Mouse (Mus musculus): ENCODE data around the gene Rundc3b. TPM values are rescaled to one million over a fixed set of nuclear protein-coding genes. Genes with fewer than 3 reads are reported as not detected.

Rundc3b gene
- total and polyA plus RNA-seq, 3 experiments: 0.08 to 0.31 (median 0.23) TPM

- TF ChIP-seq CTCF (IDR thresholded peaks at IDR 0.05) (no peak), EP300 (IDR thresholded peaks at IDR 0.05; ENCODE audit: insufficient read depth, low read depth, low read length) (no peak), POLR2A (IDR thresholded peaks at IDR 0.05; ENCODE audit: insufficient read depth, low read depth, low read length) (no peak)
- Histone ChIP-seq H3K9ac (ENCODE audit: low read depth, low read length) (peak overlapping the region; percentile 68), H3K4me3 (peak overlapping the region; percentile 58), H3K4me1 (ENCODE audit: control insufficient read depth, insufficient read depth, low read length) (no peaks in the 10 kb centered on the region), H3K27me3 (ENCODE audit: control insufficient read depth, insufficient read depth, low read length) (no peaks in the 10 kb centered on the region), H3K27ac (peak overlapping the region; percentile 41; the same call in 1 of the 2 replicates), H3K36me3 (ENCODE audit: control insufficient read depth, insufficient read depth, low read length) (no peaks in the 10 kb centered on the region), H3K79me2 (replicated peaks; ENCODE audit: control insufficient read depth, insufficient read depth, low read length) (no peaks in the 10 kb centered on the region)
- peak; percentile 57 to 58 for DNase-seq
- under 1% methylated on average over 48 of the region's 49 CpGs for WGBS
- intact Hi-C loops (cut with DNase I): loop anchor here (5.0 to 10.0 kb wide), 2 partner anchors 55 to 197 kb away; partner anchors contain the start of genes Dbf4 and Slc25a40
These were observed 619 bp downstream of the Rundc3b start for GRCm38 (mm10) chr5:8622071-8622595.

GRCm38 (mm10) chr5:8571118-8571517 is 51.6 kb downstream of the Rundc3b start:
- intact Hi-C loops (cut with DNase I): no loop called here
- no peaks in the 10 kb centered on the region for H3K27me3 ChIP-seq (ENCODE audit: control insufficient read depth, insufficient read depth, low read length)
- peak overlapping the region; percentile 15; the same call in 1 of the 2 replicates for H3K4me3 ChIP-seq
- WGBS: 34% methylated on average over 3 of the region's 3 CpGs
- TF ChIP-seq CTCF (IDR thresholded peaks at IDR 0.05) (no peak), EP300 (IDR thresholded peaks at IDR 0.05; ENCODE audit: insufficient read depth, low read depth, low read length) (0 out of 2 replicates have a peak, but pooled peaks have one; percentile 42), POLR2A (IDR thresholded peaks at IDR 0.05; ENCODE audit: insufficient read depth, low read depth, low read length) (0 out of 2 replicates have a peak, but pooled peaks have one; percentile 11)
- H3K79me2 ChIP-seq (replicated peaks; ENCODE audit: control insufficient read depth, insufficient read depth, low read length): peaks cover 2% of the 10 kb centered on the region; the same call in 1 of the 2 replicates
- peaks cover 10% of the 10 kb centered on the region for H3K36me3 ChIP-seq (ENCODE audit: control insufficient read depth, insufficient read depth, low read length)
- no peaks in the 10 kb centered on the region; the same call in 1 of the 2 replicates for H3K4me1 ChIP-seq (ENCODE audit: control insufficient read depth, insufficient read depth, low read length)
- no peak overlapping the region for H3K9ac ChIP-seq (ENCODE audit: low read depth, low read length)
- peak overlapping the region; percentile 61 for H3K27ac ChIP-seq
- peak; percentile 26 to 36 for DNase-seq

- H3K9ac ChIP-seq (ENCODE audit: low read depth, low read length): no peak overlapping the region; the same call in 1 of the 2 replicates
- intact Hi-C loops (cut with DNase I): loop anchor here (5.0 kb wide), 1 partner anchor 55 kb away; the partner anchor contains the start of gene Rundc3b
- no peak for DNase-seq
- no peaks in the 10 kb centered on the region for H3K79me2 ChIP-seq (replicated peaks; ENCODE audit: control insufficient read depth, insufficient read depth, low read length)
- H3K4me1 ChIP-seq (ENCODE audit: control insufficient read depth, insufficient read depth, low read length): no peaks in the 10 kb centered on the region
- no peaks in the 10 kb centered on the region for H3K27me3 ChIP-seq (ENCODE audit: control insufficient read depth, insufficient read depth, low read length)
- 35% methylated on average over 3 of the region's 3 CpGs for WGBS
- H3K4me3 ChIP-seq: peak overlapping the region; percentile 25
- peak overlapping the region; percentile 58 for H3K27ac ChIP-seq
- TF ChIP-seq POLR2A (IDR thresholded peaks at IDR 0.05; ENCODE audit: insufficient read depth, low read depth, low read length) (peak; percentile 50; the same call in 1 of the 2 replicates), EP300 (IDR thresholded peaks at IDR 0.05; ENCODE audit: insufficient read depth, low read depth, low read length) (no peak)
- peaks cover 1% of the 10 kb centered on the region; the same call in 1 of the 2 replicates for H3K36me3 ChIP-seq (ENCODE audit: control insufficient read depth, insufficient read depth, low read length)
These were observed 55.9 kb downstream of the Rundc3b start for GRCm38 (mm10) chr5:8566867-8567266.

GRCm38 (mm10) chr5:8544512-8544911 is 78.2 kb downstream of the Rundc3b start:
- 53% methylated on average over 3 of the region's 5 CpGs for WGBS
- H3K79me2 ChIP-seq (replicated peaks; ENCODE audit: control insufficient read depth, insufficient read depth, low read length): no peaks in the 10 kb centered on the region
- H3K4me1 ChIP-seq (ENCODE audit: control insufficient read depth, insufficient read depth, low read length): no peaks in the 10 kb centered on the region
- no peaks in the 10 kb centered on the region for H3K36me3 ChIP-seq (ENCODE audit: control insufficient read depth, insufficient read depth, low read length)
- H3K4me3 ChIP-seq: no peak overlapping the region
- intact Hi-C loops (cut with DNase I): loop anchor here (5.0 kb wide), 1 partner anchor 128 kb away; no protein-coding TSS in a partner anchor
- H3K27ac ChIP-seq: no peak overlapping the region
- TF ChIP-seq CTCF (IDR thresholded peaks at IDR 0.05) (no peak), POLR2A (IDR thresholded peaks at IDR 0.05; ENCODE audit: insufficient read depth, low read depth, low read length) (no peak), EP300 (IDR thresholded peaks at IDR 0.05; ENCODE audit: insufficient read depth, low read depth, low read length) (no peak)
- no peak overlapping the region for H3K9ac ChIP-seq (ENCODE audit: low read depth, low read length)
- H3K27me3 ChIP-seq (ENCODE audit: control insufficient read depth, insufficient read depth, low read length): no peaks in the 10 kb centered on the region
- DNase-seq: no peak

- Histone ChIP-seq H3K4me1 (ENCODE audit: control insufficient read depth, insufficient read depth, low read length) (no peaks in the 10 kb centered on the region), H3K27ac (no peak overlapping the region), H3K27me3 (ENCODE audit: control insufficient read depth, insufficient read depth, low read length) (no peaks in the 10 kb centered on the region), H3K79me2 (replicated peaks; ENCODE audit: control insufficient read depth, insufficient read depth, low read length) (no peaks in the 10 kb centered on the region), H3K9ac (ENCODE audit: low read depth, low read length) (no peak overlapping the region), H3K36me3 (ENCODE audit: control insufficient read depth, insufficient read depth, low read length) (no peaks in the 10 kb centered on the region), H3K4me3 (no peak overlapping the region)
- DNase-seq: no peak
- intact Hi-C loops (cut with DNase I): loop anchor here (5.0 kb wide), 1 partner anchor 130 kb away; no protein-coding TSS in a partner anchor
- TF ChIP-seq POLR2A (IDR thresholded peaks at IDR 0.05; ENCODE audit: insufficient read depth, low read depth, low read length): no peak
- no peak for TF ChIP-seq EP300 (IDR thresholded peaks at IDR 0.05; ENCODE audit: insufficient read depth, low read depth, low read length)
- TF ChIP-seq CTCF (IDR thresholded peaks at IDR 0.05): no peak
- 75% methylated on average over 3 of the region's 3 CpGs for WGBS
These were observed 80.0 kb downstream of the Rundc3b start for GRCm38 (mm10) chr5:8542631-8543207.

All from heart, adult 2 months (tissue).